Mouse (Mus musculus): ENCODE results near the gene Phka1. TPM values are rescaled to one million over a fixed set of nuclear protein-coding genes. Genes with fewer than 3 reads are reported as not detected.

Phka1 gene
- polyA plus RNA-seq, 1 experiment from 2014 or later: 4.8 TPM

- Histone ChIP-seq H3K4me2 (replicated peaks) (no peak overlapping the region), H3K36me3 (no peaks in the 10 kb centered on the region), H3K4me1 (no peaks in the 10 kb centered on the region), H3K9ac (replicated peaks) (no peak overlapping the region), H3K4me3 (no peak overlapping the region), H3K9me3 (no peaks in the 10 kb centered on the region), H3K27me3 (no peaks in the 10 kb centered on the region), H3K27ac (replicated peaks) (no peak overlapping the region)
- 93% methylated on average over 7 of the region's 7 CpGs for WGBS
- no peak for ATAC-seq (replicated peaks)
These were observed 87.1 kb downstream of the Phka1 start for GRCm38 (mm10) chrX:102556906-102557305.

DNA sequence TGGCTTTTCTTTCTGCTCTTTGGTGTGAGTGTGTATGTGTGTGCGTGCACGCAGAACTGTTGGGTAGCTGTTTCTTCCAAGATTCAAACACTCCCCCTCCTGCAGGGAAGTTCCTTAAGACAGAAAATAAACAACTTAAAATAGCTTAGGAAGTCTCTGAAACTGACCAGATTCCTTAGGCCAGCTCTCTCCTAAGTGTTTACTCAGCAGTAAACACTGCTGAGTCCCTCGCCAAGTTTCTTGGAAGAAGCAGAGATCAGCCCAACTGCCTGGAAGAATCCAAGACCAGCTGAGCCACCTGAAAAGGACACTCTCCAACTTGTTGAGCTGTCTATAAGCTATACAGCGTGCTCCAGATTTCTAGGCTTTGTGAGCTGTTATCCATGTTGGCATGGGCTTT lies 134.8 kb downstream of the Phka1 start:
- Histone ChIP-seq H3K9me3 (no peaks in the 10 kb centered on the region), H3K27me3 (no peaks in the 10 kb centered on the region), H3K9ac (replicated peaks) (no peak overlapping the region), H3K4me2 (replicated peaks) (no peak overlapping the region), H3K4me1 (peaks cover 1% of the 10 kb centered on the region; the same call in 1 of the 2 replicates), H3K36me3 (no peaks in the 10 kb centered on the region), H3K4me3 (no peak overlapping the region), H3K27ac (replicated peaks) (no peak overlapping the region)
- no peak for ATAC-seq (replicated peaks)
- WGBS: 83% methylated on average over 4 of the region's 4 CpGs

GRCm38 (mm10) chrX:102504644-102505481 lies 139.2 kb downstream of the Phka1 start, which contains the start of gene Hdac8:
TSS of gene Hdac8 (minus strand) at chrX:102505359.
- Histone ChIP-seq H3K27ac (replicated peaks) (peak within 1 kb of the TSS; percentile 67), H3K9ac (replicated peaks) (peak within 1 kb of the TSS; percentile 43), H3K4me1 (peaks cover 5% of the 10 kb centered on the region; the same call in 1 of the 2 replicates), H3K4me3 (peak within 1 kb of the TSS; percentile 53), H3K27me3 (no peaks in the 10 kb centered on the region), H3K9me3 (no peaks in the 10 kb centered on the region), H3K36me3 (no peaks in the 10 kb centered on the region), H3K4me2 (replicated peaks) (peak within 1 kb of the TSS; percentile 52)
- 16% methylated on average over 27 of the region's 27 CpGs for WGBS
- ATAC-seq (replicated peaks): peak; percentile 88

DNA sequence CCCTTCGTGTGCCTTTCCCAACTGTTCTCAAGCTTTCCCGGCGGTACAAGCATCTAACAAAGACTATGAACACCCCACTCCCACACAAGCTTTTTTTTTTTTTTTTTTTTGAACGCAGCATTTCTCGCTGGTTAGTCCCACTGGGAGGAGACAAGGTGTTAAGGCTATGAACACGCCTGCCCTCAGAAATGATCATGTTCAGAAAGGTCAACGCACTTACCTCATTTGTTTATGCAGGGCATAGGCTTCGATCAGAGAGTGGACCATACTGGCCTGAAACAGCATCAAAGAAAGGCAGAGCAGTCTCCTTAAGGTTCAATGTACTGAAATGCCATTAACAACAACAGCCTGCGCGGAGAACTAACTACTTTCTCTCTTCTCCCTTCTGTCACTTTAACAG lies 139.9 kb downstream of the Phka1 start:
- Histone ChIP-seq H3K27ac (replicated peaks) (no peak overlapping the region), H3K4me1 (peaks cover 5% of the 10 kb centered on the region; the same call in 1 of the 2 replicates), H3K36me3 (no peaks in the 10 kb centered on the region), H3K4me2 (replicated peaks) (peak overlapping the region; percentile 52), H3K4me3 (peak overlapping the region; percentile 53), H3K9ac (replicated peaks) (peak overlapping the region; percentile 43), H3K27me3 (no peaks in the 10 kb centered on the region), H3K9me3 (no peaks in the 10 kb centered on the region)
- ATAC-seq (replicated peaks): peak; percentile 11; the same call in 1 of the 2 replicates
- WGBS: 25% methylated on average over 10 of the region's 10 CpGs

DNA sequence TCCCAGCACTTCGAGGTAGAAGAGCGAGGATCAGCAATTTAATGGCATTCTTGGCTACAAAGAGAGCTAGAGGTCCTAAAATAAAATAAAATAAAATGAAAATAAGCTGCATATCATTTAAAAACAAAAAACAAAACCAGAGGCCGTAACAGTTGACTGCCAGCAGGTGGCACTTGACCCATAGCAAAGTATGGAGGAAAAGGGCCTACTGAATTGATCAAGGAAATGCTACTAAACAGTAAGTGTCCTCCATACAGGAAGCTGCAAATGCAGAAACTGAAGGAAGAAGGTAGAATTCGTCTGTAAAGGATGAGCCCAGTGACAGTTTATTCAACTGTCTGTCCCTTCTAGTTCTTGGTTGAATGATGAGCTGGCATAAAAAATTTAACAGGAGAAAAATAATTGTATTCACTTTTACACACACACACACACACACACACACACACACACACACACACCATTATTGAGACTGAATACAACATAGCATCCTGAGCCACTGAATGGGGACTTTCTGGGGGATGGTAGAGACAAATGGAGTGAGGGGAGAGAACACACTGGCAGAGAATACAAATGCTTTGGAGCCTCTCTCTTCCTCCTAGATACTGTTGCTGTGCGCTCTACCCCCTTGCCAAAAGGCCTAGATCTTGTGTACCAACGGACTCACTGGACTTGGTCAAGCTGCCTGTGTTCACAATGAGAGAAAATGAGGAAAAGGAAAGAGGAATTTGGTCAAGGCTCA lies 149.9 kb downstream of the Phka1 start:
- Histone ChIP-seq H3K9me3 (no peaks in the 10 kb centered on the region), H3K27ac (replicated peaks) (no peak overlapping the region), H3K36me3 (no peaks in the 10 kb centered on the region), H3K4me1 (no peaks in the 10 kb centered on the region), H3K4me3 (no peak overlapping the region), H3K9ac (replicated peaks) (no peak overlapping the region), H3K27me3 (no peaks in the 10 kb centered on the region), H3K4me2 (replicated peaks) (no peak overlapping the region)
- WGBS: 75% methylated on average over 6 of the region's 6 CpGs
- ATAC-seq (replicated peaks): no peak

DNA sequence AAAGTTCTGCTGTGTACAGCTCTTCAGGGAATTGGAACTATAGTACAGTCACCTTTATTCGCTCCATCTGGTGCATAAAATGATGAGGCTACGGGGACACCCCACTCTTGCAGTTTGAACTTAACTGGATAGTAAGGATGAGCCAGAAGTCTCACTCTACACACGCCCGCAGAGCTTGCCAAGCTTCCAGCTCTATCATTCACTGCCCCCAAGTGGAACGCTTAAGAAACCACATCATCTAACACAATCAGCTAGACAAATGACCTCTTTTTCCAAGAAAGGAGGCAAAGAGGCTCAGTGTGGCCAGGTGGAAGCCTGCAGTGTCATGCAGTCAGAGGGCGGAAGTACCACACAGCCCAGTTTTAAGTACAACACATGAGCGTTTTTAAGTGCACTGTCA lies 158.5 kb downstream of the Phka1 start:
- WGBS: 83% methylated on average over 7 of the region's 7 CpGs
- no peak overlapping the region for H3K4me2 ChIP-seq (replicated peaks)
- ATAC-seq (replicated peaks): no peak

GRCm38 (mm10) chrX:102479665-102480064 lies 164.4 kb downstream of the Phka1 start:
- Histone ChIP-seq H3K36me3 (no peaks in the 10 kb centered on the region), H3K4me3 (no peak overlapping the region), H3K9me3 (no peaks in the 10 kb centered on the region), H3K9ac (replicated peaks) (no peak overlapping the region), H3K27me3 (no peaks in the 10 kb centered on the region), H3K4me2 (replicated peaks) (no peak overlapping the region), H3K4me1 (no peaks in the 10 kb centered on the region), H3K27ac (replicated peaks) (no peak overlapping the region)
- 75% methylated on average over 4 of the region's 4 CpGs for WGBS
- ATAC-seq (replicated peaks): no peak

More for the DNA sequence above, 158.5 kb downstream of the Phka1 start:
- Histone ChIP-seq H3K4me3 (no peak overlapping the region), H3K27me3 (no peaks in the 10 kb centered on the region), H3K36me3 (no peaks in the 10 kb centered on the region), H3K9ac (replicated peaks) (no peak overlapping the region), H3K9me3 (no peaks in the 10 kb centered on the region), H3K27ac (replicated peaks) (no peak overlapping the region), H3K4me1 (no peaks in the 10 kb centered on the region)

GRCm38 (mm10) chrX:102478965-102479364 lies 165.1 kb downstream of the Phka1 start:
- Histone ChIP-seq H3K27me3 (no peaks in the 10 kb centered on the region), H3K27ac (replicated peaks) (no peak overlapping the region), H3K4me3 (no peak overlapping the region), H3K36me3 (no peaks in the 10 kb centered on the region), H3K4me2 (replicated peaks) (no peak overlapping the region), H3K4me1 (no peaks in the 10 kb centered on the region), H3K9ac (replicated peaks) (no peak overlapping the region), H3K9me3 (no peaks in the 10 kb centered on the region)
- 32% methylated on average over 4 of the region's 4 CpGs for WGBS
- ATAC-seq (replicated peaks): no peak

- ATAC-seq (replicated peaks): no peak
- no peaks in the 10 kb centered on the region for H3K4me1 ChIP-seq
- no peak overlapping the region for H3K4me3 ChIP-seq
- 92% methylated on average over 3 of the region's 3 CpGs for WGBS
- H3K4me2 ChIP-seq (replicated peaks): no peak overlapping the region
- no peaks in the 10 kb centered on the region for H3K36me3 ChIP-seq
- H3K9ac ChIP-seq (replicated peaks): no peak overlapping the region
- no peaks in the 10 kb centered on the region for H3K27me3 ChIP-seq
- no peaks in the 10 kb centered on the region for H3K9me3 ChIP-seq
- no peak overlapping the region for H3K27ac ChIP-seq (replicated peaks)
These were observed 165.6 kb downstream of the Phka1 start for GRCm38 (mm10) chrX:102478481-102478880.

DNA sequence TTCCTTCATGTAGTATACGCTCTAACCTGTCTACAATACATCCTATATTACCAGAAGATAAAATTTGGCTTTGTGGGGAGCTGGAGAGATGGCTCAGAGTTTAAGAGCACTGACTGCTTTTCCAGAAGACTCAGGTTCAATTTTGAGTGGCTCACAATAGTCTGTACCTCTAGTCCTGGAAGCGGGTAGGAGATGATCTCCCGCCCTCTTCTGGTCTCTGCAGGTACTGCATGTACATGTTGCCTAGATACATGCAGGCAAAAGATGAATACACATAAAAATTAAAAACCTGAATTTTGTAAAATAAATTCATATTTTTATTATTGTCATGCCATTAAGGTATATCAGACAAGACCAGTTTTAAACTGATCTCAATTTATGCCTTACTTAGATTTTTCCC lies 167.3 kb downstream of the Phka1 start:
- H3K4me1 ChIP-seq: no peaks in the 10 kb centered on the region
- H3K36me3 ChIP-seq: no peaks in the 10 kb centered on the region
- H3K4me3 ChIP-seq: no peak overlapping the region
- no peaks in the 10 kb centered on the region for H3K9me3 ChIP-seq
- no peak overlapping the region for H3K27ac ChIP-seq (replicated peaks)
- 38% methylated on average over 3 of the region's 3 CpGs for WGBS
- peak; percentile 77; the same call in 1 of the 2 replicates for ATAC-seq (replicated peaks)
- H3K4me2 ChIP-seq (replicated peaks): no peak overlapping the region
- H3K9ac ChIP-seq (replicated peaks): no peak overlapping the region
- H3K27me3 ChIP-seq: no peaks in the 10 kb centered on the region

GRCm38 (mm10) chrX:102475555-102475954 lies 168.5 kb downstream of the Phka1 start:
- H3K4me1 ChIP-seq: no peaks in the 10 kb centered on the region
- H3K27me3 ChIP-seq: no peaks in the 10 kb centered on the region
- H3K27ac ChIP-seq (replicated peaks): no peak overlapping the region
- H3K36me3 ChIP-seq: no peaks in the 10 kb centered on the region
- no peaks in the 10 kb centered on the region for H3K9me3 ChIP-seq
- H3K4me3 ChIP-seq: no peak overlapping the region
- H3K4me2 ChIP-seq (replicated peaks): no peak overlapping the region
- H3K9ac ChIP-seq (replicated peaks): no peak overlapping the region
- no peak for ATAC-seq (replicated peaks)
- WGBS: 74% methylated on average over 5 of the region's 5 CpGs
